Mouse (Mus musculus): ENCODE results near the gene Dync2li1. TPM values are rescaled to one million over a fixed set of nuclear protein-coding genes. Genes with fewer than 3 reads are reported as not detected.

Dync2li1 gene
- polyA plus RNA-seq, 1 experiment from 2014 or later: 39.9 TPM

- no peaks in the 10 kb centered on the region for H3K4me1 ChIP-seq (ENCODE audit: control insufficient read depth, insufficient read depth, low read length)
- no peak for ATAC-seq (ENCODE audit: insufficient number of reproducible peaks, insufficient read depth, low FRiP score, low read depth)
- no peaks in the 10 kb centered on the region for H3K36me3 ChIP-seq (ENCODE audit: control insufficient read depth, insufficient read depth, low read length)
- 69% methylated on average over 18 of the region's 18 CpGs for WGBS
- no peak within 1 kb of the TSS for H3K9ac ChIP-seq (replicated peaks; ENCODE audit: low read depth, low read length)
- no peaks in the 10 kb centered on the region for H3K9me3 ChIP-seq (ENCODE audit: control insufficient read depth, low read depth, low read length)
- no peaks in the 10 kb centered on the region for H3K27me3 ChIP-seq (ENCODE audit: control insufficient read depth, insufficient read depth, low read length)
- no peak within 1 kb of the TSS for H3K4me2 ChIP-seq (replicated peaks; ENCODE audit: low read depth, low read length)
- no peak within 1 kb of the TSS for H3K4me3 ChIP-seq (ENCODE audit: low read depth, low read length)
- H3K27ac ChIP-seq (ENCODE audit: low read length): no peak within 1 kb of the TSS
Observed at GRCm38 (mm10) chr17:84682734-84683717, 56.7 kb downstream of the Dync2li1 start, which contains the start of gene Abcg5. TSS of gene Abcg5 (minus strand) at chr17:84683011.

- Histone ChIP-seq H3K27me3 (ENCODE audit: control insufficient read depth, insufficient read depth, low read length) (no peaks in the 10 kb centered on the region), H3K4me1 (ENCODE audit: control insufficient read depth, insufficient read depth, low read length) (no peaks in the 10 kb centered on the region), H3K9me3 (ENCODE audit: control insufficient read depth, low read depth, low read length) (no peaks in the 10 kb centered on the region), H3K27ac (ENCODE audit: low read length) (no peak overlapping the region), H3K9ac (replicated peaks; ENCODE audit: low read depth, low read length) (no peak overlapping the region), H3K4me2 (replicated peaks; ENCODE audit: low read depth, low read length) (no peak overlapping the region), H3K36me3 (ENCODE audit: control insufficient read depth, insufficient read depth, low read length) (no peaks in the 10 kb centered on the region), H3K4me3 (ENCODE audit: low read depth, low read length) (no peak overlapping the region)
- WGBS: 42% methylated on average over 6 of the region's 6 CpGs
- no peak for ATAC-seq (ENCODE audit: insufficient number of reproducible peaks, insufficient read depth, low FRiP score, low read depth)
Observed at GRCm38 (mm10) chr17:84684284-84684683, 58.0 kb downstream of the Dync2li1 start.

DNA sequence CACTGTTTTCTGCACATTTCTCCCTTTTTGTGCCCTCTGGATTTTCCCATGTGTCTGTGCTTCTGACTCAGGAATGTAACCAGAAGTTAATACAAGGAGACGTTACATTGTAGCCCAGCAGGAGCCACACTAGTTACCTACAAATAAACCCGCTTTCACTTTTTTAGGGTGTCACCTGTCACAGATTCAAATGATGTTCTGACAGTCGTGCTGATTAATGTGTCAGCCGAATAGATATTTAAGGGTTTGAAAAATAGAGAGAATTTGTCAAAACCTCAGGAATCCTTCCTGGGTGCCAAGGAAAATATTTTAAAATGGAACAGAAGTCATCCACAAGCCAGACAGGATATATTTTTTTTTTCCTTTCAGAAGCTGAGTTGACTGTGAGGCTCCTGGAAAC, 59.0 kb downstream of the Dync2li1 start:
- Histone ChIP-seq H3K9ac (replicated peaks; ENCODE audit: low read depth, low read length) (no peak overlapping the region), H3K4me2 (replicated peaks; ENCODE audit: low read depth, low read length) (no peak overlapping the region), H3K4me1 (ENCODE audit: control insufficient read depth, insufficient read depth, low read length) (0 out of 2 replicates have a peak, but pooled peaks cover 3% of the 10 kb centered on the region), H3K9me3 (ENCODE audit: control insufficient read depth, low read depth, low read length) (no peaks in the 10 kb centered on the region), H3K27me3 (ENCODE audit: control insufficient read depth, insufficient read depth, low read length) (no peaks in the 10 kb centered on the region), H3K4me3 (ENCODE audit: low read depth, low read length) (no peak overlapping the region), H3K36me3 (ENCODE audit: control insufficient read depth, insufficient read depth, low read length) (no peaks in the 10 kb centered on the region), H3K27ac (ENCODE audit: low read length) (no peak overlapping the region)
- no peak for ATAC-seq (ENCODE audit: insufficient number of reproducible peaks, insufficient read depth, low FRiP score, low read depth)
- WGBS: 72% methylated on average over 4 of the region's 4 CpGs

GRCm38 (mm10) chr17:84687994-84688393, 61.7 kb downstream of the Dync2li1 start:
- no peak overlapping the region for H3K4me2 ChIP-seq (replicated peaks; ENCODE audit: low read depth, low read length)
- no peak for ATAC-seq (ENCODE audit: insufficient number of reproducible peaks, insufficient read depth, low FRiP score, low read depth)
- no peak overlapping the region for H3K27ac ChIP-seq (ENCODE audit: low read length)
- H3K4me3 ChIP-seq (ENCODE audit: low read depth, low read length): no peak overlapping the region
- H3K27me3 ChIP-seq (ENCODE audit: control insufficient read depth, insufficient read depth, low read length): no peaks in the 10 kb centered on the region
- no peaks in the 10 kb centered on the region for H3K36me3 ChIP-seq (ENCODE audit: control insufficient read depth, insufficient read depth, low read length)
- 39% methylated on average over 5 of the region's 5 CpGs for WGBS
- no peaks in the 10 kb centered on the region for H3K9me3 ChIP-seq (ENCODE audit: control insufficient read depth, low read depth, low read length)
- no peak overlapping the region for H3K9ac ChIP-seq (replicated peaks; ENCODE audit: low read depth, low read length)
- peaks cover 6% of the 10 kb centered on the region; the same call in 1 of the 2 replicates for H3K4me1 ChIP-seq (ENCODE audit: control insufficient read depth, insufficient read depth, low read length)

- H3K27ac ChIP-seq (ENCODE audit: low read length): no peak overlapping the region
- 87% methylated on average over 11 of the region's 11 CpGs for WGBS
- no peak overlapping the region for H3K9ac ChIP-seq (replicated peaks; ENCODE audit: low read depth, low read length)
- H3K27me3 ChIP-seq (ENCODE audit: control insufficient read depth, insufficient read depth, low read length): no peaks in the 10 kb centered on the region
- H3K4me1 ChIP-seq (ENCODE audit: control insufficient read depth, insufficient read depth, low read length): peaks cover 6% of the 10 kb centered on the region; the same call in 1 of the 2 replicates
- H3K9me3 ChIP-seq (ENCODE audit: control insufficient read depth, low read depth, low read length): no peaks in the 10 kb centered on the region
- no peak for ATAC-seq (ENCODE audit: insufficient number of reproducible peaks, insufficient read depth, low FRiP score, low read depth)
- H3K4me3 ChIP-seq (ENCODE audit: low read depth, low read length): no peak overlapping the region
- H3K36me3 ChIP-seq (ENCODE audit: control insufficient read depth, insufficient read depth, low read length): no peaks in the 10 kb centered on the region
- H3K4me2 ChIP-seq (replicated peaks; ENCODE audit: low read depth, low read length): no peak overlapping the region
Observed at GRCm38 (mm10) chr17:84688834-84689233, 62.5 kb downstream of the Dync2li1 start.

DNA sequence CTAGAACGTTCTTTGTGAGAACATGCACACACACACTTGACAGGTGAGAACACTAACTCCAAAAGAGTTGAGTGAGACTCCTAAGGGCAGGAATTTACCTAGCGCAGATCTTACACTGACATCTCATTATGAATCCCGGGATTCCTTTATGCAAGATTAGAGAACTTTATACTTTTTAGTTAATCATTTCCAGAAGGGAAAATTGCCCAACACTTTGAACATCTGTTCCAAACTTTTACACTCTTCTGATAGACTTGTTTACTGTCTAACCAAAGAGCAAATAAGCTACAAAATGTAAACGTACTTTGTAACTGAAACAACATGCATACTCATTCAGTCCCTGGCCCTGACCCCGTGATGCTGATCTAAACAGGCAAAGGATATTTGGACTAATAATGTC, 63.0 kb downstream of the Dync2li1 start:
- H3K9me3 ChIP-seq (ENCODE audit: control insufficient read depth, low read depth, low read length): no peaks in the 10 kb centered on the region
- ATAC-seq (ENCODE audit: insufficient number of reproducible peaks, insufficient read depth, low FRiP score, low read depth): no peak
- peaks cover 6% of the 10 kb centered on the region; the same call in 1 of the 2 replicates for H3K4me1 ChIP-seq (ENCODE audit: control insufficient read depth, insufficient read depth, low read length)
- WGBS: 61% methylated on average over 5 of the region's 5 CpGs
- no peaks in the 10 kb centered on the region for H3K36me3 ChIP-seq (ENCODE audit: control insufficient read depth, insufficient read depth, low read length)
- H3K9ac ChIP-seq (replicated peaks; ENCODE audit: low read depth, low read length): no peak overlapping the region
- no peaks in the 10 kb centered on the region for H3K27me3 ChIP-seq (ENCODE audit: control insufficient read depth, insufficient read depth, low read length)
- H3K4me3 ChIP-seq (ENCODE audit: low read depth, low read length): no peak overlapping the region
- no peak overlapping the region for H3K27ac ChIP-seq (ENCODE audit: low read length)
- no peak overlapping the region for H3K4me2 ChIP-seq (replicated peaks; ENCODE audit: low read depth, low read length)

DNA sequence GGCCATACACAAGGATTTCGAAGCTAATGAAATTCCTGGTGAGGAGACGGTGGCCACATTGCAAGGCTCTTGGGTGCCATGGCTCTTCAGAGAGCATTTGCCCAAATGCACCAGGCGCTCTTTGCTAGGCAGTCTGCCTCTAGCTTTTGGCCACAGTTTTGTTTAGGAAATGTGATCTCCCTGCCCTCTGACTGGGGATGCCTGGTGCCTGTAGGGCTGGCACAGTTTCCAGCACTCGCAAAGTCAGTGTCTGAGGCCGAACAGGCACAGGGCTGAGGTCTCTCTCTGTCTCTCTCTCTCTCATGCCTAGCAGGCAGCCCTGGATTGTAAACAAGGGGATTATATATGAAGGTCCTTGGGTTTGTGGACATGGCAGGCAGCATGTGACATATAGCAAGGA, 63.8 kb downstream of the Dync2li1 start:
- H3K4me1 ChIP-seq (ENCODE audit: control insufficient read depth, insufficient read depth, low read length): peaks cover 6% of the 10 kb centered on the region; the same call in 1 of the 2 replicates
- H3K4me3 ChIP-seq (ENCODE audit: low read depth, low read length): no peak overlapping the region
- no peak overlapping the region for H3K27ac ChIP-seq (ENCODE audit: low read length)
- no peak overlapping the region for H3K4me2 ChIP-seq (replicated peaks; ENCODE audit: low read depth, low read length)
- 62% methylated on average over 5 of the region's 5 CpGs for WGBS
- ATAC-seq (ENCODE audit: insufficient number of reproducible peaks, insufficient read depth, low FRiP score, low read depth): no peak
- no peaks in the 10 kb centered on the region for H3K36me3 ChIP-seq (ENCODE audit: control insufficient read depth, insufficient read depth, low read length)
- no peak overlapping the region for H3K9ac ChIP-seq (replicated peaks; ENCODE audit: low read depth, low read length)
- H3K27me3 ChIP-seq (ENCODE audit: control insufficient read depth, insufficient read depth, low read length): no peaks in the 10 kb centered on the region
- H3K9me3 ChIP-seq (ENCODE audit: control insufficient read depth, low read depth, low read length): no peaks in the 10 kb centered on the region

GRCm38 (mm10) chr17:84693741-84694140, 67.4 kb downstream of the Dync2li1 start:
- WGBS: 80% methylated on average over 2 of the region's 2 CpGs
- Histone ChIP-seq H3K27me3 (ENCODE audit: control insufficient read depth, insufficient read depth, low read length) (no peaks in the 10 kb centered on the region), H3K9ac (replicated peaks; ENCODE audit: low read depth, low read length) (no peak overlapping the region), H3K4me3 (ENCODE audit: low read depth, low read length) (no peak overlapping the region), H3K4me2 (replicated peaks; ENCODE audit: low read depth, low read length) (no peak overlapping the region), H3K36me3 (ENCODE audit: control insufficient read depth, insufficient read depth, low read length) (no peaks in the 10 kb centered on the region), H3K4me1 (ENCODE audit: control insufficient read depth, insufficient read depth, low read length) (peaks cover 6% of the 10 kb centered on the region; the same call in 1 of the 2 replicates), H3K9me3 (ENCODE audit: control insufficient read depth, low read depth, low read length) (no peaks in the 10 kb centered on the region), H3K27ac (ENCODE audit: low read length) (no peak overlapping the region)
- no peak for ATAC-seq (ENCODE audit: insufficient number of reproducible peaks, insufficient read depth, low FRiP score, low read depth)

Measured in stomach, embryonic 14.5 days (tissue).